Mouse (Mus musculus): Measurements from ENCODE around the gene H2-M10.6. TPM values are rescaled to one million over a fixed set of nuclear protein-coding genes. Genes with fewer than 3 reads are reported as not detected.
"Not testable (repeated sequence)": the region's sequence is repeated elsewhere in the genome, so short reads cannot be mapped to it uniquely, and the experiment has no call there.

H2-M10.6 gene
- not detected for total RNA-seq (2022)

DNA sequence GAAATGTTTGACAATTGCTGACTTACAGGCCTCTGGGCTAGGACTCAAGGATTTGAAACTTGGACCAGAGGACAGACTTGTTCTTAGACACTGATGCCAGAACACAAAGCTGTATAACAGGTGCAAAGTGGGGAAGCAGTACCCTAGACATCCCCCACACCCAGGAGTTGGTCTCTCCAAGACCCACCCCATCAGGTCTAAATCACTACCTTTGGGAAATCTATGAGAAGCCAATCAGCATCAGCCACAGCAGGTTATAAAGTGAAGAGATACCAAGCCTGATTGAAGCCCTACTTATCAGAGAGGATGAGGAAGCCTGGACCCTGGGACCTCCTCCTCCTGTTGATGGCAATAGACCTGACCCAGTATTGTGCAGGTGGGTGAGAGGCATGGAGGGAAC, at the start of gene H2-M10.6:
TSS of gene H2-M10.6 (plus strand) at position 301 of the 400 bp plus-strand sequence.
- DNase-seq, result no peak

DNA sequence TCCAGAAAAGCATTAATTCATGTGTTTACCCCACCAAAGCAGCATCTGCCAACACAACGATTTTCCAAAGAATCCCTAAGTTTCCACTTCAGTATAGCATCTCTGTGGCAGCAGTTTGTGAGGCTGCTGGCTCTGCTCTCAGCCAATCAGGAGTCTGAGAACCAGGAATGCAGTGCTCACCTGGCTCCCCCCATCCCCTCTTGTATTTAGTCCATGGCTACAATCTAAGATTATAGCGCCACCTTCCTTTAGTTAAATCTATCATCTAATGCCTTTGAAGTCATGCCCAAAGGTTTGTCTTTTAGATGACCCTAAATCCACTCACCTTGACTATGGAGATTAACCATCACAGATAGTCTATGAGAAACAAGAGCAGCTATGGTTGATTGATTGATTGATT, 48.2 kb upstream of the H2-M10.6 start:
- no peak for DNase-seq

DNA sequence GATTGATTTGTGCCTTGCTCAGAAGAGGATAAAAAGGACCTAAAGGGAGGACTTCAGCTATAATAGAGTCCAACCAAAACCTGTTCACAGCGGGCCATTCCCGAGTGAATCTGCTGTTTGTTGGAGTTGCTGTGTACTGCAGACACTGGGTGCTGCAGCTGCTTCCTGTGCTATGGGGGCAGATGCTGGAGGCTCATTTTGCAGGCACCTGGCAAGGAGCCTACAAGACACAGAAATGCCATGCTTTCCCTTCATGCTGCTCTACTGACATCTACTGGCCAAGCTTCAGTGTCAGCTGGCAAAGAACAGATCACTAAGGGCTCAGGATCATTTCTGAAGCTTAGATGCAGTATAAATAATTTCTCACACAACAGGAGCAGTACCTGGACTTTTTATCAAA, 47.7 kb upstream of the H2-M10.6 start:
- DNase-seq, result peak; percentile 6

DNA sequence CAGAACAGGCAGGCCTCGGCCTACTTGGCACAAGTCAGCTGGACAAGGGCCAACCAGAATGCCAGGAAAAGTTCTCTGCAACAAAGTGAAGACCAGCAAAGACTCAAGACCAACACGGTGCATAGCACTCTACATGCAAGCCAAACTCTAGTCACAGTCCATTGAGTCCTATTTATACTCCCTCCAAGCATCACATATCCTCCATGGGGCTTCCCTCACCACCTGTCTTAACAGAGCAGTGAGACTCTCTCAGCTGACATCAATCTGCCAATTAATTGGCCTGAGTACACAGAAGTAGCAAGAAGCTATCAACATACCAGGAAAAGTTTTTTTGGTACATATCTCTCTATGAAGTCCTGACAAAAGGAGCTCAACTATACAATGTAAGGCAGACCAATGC, 46.6 kb upstream of the H2-M10.6 start:
- DNase-seq, result not testable (repeated sequence)

DNA sequence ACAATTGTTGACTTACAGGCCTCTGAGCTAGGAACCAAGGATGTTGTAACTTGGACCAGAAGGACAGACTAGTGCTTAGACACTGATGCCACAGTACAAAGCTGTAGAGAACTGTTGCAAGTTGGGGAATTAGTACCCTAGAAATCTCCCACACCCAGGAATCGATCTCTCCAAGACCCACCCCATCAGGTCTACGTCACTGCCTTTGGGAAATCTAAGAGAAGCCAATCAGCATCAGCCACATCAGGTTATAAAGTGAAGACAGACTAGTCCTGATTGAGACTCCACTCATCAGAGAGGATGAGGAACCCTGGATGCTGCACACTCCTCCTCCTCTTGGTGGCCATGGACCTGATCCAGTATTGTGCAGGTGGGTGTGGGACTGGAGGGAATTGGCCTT, 39.4 kb upstream of the H2-M10.6 start, which contains the start of gene H2-M10.5:
TSS of gene H2-M10.5 (plus strand) at position 301 of the 400 bp plus-strand sequence.
- not testable (repeated sequence) for DNase-seq

DNA sequence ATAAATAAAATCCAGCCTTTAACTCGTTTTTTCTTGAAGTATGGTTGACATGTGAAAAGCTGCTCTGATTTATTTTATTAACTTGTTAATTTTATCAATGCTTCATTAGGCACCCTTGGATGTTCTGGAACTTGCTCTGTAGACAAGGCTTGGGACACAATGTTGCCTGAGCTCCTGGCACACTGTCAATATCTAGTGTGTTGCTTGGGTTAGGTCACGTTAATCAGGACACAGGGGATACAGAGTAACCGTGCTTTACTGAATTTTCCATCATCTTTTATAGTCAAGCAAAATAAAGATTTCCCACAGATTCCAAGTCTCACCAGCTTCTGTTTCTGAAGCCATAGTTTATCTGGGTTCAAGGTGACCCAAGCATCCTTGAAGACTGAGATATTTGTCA, 30.4 kb upstream of the H2-M10.6 start:
- DNase-seq, result no peak

DNA sequence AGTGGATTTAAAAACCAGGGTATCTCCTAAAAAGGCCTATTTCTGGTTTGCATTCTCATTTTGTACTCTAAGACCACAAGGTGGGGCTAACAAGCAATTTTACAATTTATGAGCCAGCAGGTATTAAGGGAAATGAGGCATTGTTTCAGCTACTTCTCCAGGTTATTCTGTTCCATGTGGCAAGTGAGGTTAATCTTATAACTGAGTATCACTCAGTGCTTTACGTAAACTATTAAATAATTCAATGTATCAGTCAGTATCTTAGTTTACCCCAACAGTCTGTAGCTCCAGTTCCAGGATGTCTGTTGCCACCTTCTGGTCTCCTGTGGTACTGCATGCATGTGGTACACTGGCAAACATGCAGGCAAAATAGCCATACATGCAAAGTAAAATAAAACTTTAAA, 25.5 kb upstream of the H2-M10.6 start:
- DNase-seq, result not testable (repeated sequence)

DNA sequence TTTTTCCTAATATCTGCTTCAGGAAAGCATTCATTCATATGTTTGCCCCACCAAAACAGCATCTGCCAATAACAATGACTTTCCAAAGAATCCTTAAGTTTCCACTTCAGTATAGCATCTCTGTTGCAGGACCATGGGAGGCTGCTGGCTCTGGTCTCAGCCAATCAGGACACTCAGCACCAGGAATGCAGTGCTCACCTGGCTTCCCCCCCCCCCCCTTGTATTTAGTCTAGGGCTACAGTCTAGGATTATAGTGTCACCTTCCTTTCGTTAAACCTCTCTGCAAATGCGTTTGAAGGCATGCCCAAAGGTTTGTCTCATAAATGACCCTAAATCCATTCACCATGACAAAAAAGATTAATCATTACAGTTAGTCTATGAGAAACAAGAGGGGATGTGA, 23.6 kb upstream of the H2-M10.6 start:
- DNase-seq, result no peak

DNA sequence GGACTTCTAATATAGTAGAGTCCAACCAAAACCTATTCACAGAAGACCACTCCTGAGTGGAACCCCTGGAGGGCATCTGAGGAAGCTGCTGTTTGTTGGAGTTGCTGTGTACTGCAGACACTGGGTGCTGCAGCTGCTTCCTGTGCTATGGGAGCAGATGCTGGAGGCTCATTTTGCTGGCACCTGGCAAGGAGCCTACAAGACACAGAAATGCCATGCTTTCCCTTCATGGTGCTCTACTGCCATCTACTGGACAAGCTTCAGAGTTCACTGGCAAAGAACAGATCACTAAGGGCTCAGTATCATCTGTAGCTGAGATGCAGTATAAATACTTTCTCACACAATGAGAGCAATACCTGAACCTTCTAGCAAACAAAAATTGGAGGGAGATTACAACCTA, 23.2 kb upstream of the H2-M10.6 start:
- peak; percentile 47 for DNase-seq

DNA sequence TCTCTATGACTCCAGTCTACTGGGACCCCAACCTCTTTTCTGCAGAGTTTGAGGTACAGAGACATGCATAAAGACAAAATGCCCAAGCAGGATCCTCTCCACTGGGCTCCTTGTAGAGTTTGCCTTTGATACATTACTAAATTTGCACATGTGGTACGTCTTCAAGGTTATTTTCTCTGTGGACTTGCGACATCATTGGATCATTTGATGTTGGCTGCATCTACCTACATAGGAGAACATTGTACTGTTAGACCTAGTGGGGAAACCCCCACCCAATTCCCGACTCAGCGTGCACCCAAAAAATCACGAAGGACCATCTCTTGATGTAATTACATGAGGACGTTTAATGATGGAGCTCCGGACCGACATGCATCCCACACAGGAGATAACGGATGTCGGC, 12.5 kb upstream of the H2-M10.6 start:
- DNase-seq, result no peak

DNA sequence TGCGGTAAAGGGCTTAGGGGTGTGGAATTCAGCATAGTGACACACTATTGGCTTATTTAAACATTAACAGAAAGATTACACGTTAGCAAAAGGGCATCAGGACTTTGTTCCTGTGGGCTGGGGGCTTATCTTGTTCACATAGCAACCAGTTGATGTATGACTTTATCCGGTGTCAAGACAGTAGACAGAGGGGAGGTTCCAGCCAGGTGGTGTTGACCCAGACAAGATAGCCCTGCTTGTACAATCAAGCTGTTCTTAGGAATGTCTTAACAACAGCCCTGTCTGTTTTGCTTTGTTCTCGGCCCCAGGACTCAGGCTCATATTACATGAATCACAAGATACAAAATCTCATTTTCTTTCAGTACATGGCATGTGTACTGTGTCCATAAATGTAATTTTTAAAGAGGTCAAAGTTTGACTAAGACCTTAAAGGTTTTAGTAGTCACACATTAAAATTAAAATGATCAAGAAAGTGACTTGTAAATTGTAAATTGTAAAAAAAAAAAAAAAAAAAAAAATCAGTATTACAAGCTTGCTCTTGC, 12.0 kb upstream of the H2-M10.6 start:
- not testable (repeated sequence) for DNase-seq

DNA sequence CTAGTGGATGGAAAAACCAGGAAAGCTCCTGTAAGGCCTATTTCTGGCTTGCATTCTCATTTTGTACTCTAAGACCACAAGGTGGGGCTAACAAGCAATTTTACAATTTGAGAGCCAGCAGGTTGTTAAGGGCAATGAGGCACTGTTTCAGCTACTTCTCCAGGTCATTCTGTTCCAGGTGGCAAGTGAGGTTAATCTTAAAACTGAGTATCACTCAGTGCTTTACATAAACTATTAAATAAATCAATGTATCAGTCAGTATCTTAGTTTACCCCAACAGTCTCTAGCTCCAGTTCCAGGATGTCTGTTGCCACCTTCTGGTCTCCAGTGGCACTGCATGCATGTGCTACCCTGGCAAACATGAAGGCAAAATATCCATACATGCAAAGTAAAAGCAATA, 12.0 kb downstream of the H2-M10.6 start:
- no peak for DNase-seq

DNA sequence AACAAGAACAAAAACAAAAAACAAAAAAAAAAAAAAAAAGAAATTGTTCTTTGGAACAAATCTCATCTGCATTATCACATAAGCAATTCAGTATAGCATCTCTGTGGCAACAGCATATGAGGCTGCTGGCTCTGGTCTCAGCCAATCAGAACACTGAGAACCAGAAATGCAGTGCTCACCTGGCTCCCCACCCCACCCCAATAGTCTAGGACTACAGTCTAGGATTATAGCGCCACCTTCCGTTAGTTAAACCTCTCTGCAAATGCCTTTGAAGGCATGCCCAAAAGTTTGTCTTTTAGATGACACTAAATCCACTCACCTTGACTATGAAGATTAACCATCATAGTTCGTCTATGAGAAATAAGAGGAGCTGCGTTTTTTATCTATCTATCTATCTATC, 13.6 kb downstream of the H2-M10.6 start:
- no peak for DNase-seq

DNA sequence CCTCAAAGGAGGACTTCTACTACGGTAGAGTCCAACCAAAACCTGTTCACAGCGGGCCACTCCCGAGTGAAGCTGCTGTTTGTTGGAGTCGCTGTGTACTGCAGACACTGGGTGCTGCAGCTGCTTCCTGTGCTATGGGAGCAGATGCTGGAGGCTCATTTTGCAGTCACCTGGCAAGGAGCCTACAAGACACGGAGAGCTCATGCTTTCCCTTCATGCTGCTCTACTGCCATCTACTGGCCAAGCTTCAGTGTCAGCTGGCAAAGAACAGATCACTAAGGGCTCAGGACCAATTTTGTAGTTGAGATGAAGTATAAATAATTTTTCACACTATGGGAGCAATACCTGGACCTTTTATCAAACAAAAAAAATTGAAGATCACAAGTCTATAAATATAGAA, 14.0 kb downstream of the H2-M10.6 start:
- peak; percentile 71 for DNase-seq

DNA sequence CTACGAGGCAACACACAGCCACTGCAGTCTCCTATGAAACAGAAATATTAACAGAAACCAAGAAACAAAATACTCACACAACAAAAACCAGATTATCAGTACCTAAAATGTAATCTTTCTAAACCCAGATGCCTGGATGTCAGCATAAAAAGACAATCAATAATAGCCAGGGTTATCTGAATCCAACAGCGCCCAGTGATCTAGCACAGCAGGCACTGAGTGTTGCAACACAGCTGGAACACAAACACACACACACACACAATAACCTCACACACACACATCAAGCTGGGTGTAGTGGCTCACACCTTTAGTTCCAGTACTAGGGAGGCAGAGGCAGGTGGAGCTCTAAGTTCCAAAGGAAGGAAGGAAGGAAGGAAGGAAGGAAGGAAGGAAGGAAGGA, 16.5 kb downstream of the H2-M10.6 start:
- DNase-seq, result no peak

DNA sequence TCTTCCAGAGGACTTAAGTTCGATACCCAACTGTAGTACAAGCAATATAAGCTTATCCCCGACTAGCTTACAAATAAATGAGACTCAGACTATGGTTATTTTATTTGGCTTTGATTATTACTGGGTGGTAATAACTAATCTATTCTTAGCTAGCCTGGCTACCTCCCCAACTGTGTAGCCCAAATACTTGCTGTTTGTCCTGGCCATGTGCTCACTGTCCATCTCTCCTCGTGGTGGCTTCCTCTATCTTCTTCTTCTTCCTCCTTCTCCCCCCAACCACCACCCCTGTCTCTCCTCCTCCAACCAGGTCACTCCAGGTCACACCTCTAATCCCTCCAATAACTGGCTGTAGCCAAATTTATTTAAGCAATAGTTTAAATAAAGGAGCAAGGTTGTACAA, 18.5 kb downstream of the H2-M10.6 start:
- no peak for DNase-seq

DNA sequence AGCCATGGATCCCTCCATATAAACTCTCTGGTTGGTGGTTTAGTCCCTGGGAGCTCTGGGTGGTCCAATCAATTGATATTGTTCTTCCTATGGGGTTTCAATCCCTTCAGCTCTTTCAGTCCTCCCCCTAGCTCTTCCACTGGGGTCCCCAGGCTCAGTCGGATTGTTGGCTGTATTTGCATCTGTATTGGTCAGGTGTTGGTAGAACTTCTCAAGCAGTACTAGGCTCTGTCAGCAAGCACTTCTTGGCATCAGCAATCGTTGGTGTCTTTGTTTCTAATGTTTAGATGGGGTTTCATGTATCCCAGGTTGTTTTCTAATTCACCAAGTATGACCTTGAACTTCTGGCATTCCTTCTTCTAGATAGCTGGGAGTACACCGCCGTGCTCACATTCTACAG, 20.7 kb downstream of the H2-M10.6 start:
- no peak for DNase-seq

DNA sequence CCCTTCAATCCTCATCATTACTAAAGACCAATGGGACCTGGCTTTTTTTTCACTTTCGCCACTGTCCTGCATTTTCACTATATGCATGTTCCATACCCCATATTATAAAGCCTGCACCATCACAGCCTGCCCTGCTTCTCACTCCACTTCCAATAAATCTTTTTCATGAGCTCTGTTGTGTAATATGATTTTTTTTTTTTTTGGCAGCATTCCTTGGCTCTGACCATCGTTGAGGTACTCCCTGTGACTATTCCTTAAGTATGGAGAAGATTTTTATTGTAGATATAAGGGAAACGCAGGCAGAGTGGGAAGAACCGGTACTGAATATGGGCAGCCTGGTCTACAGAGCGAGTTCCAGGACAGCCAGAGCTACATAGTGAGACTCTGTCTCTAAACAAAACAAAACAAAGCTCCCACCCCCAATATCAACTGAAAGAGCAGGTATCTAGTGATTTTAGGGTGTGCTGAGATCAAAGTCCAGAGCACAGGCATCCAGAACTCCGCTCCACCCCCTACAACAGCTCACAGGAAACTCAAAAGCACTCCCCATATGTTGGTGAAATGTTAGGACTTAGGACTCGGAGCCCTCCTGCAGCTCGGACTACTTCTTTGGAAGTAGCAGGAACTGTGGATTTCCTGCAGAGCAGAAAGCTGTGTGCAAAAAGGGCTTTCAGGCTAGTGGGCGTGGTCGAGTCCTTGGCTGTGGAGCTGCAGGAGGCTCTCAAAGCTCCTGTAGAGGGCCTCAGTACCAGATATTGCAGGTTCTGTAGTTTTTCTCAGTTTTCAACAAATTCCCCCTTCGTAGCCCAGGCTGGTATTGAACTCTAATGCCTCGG, 23.8 kb downstream of the H2-M10.6 start:
- DNase-seq, result peak; percentile 47

DNA sequence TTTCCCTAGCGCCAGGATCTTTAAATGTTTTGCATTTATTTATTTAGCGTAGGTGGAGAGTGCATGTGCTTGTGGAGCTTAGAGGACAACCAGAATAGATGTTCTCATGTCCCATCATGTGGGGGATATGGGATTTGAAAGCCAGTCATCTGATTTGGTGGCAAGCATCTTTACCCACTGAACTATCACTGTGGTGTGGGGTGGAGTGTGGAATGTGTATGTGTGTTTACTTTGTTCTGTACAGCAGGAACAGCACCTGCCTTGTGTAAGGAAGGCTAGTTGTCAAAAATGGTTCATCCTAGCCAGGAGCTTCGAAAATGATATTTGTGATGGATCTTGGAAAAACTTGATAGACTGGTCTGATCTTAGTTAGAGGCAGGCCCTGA, 24.4 kb downstream of the H2-M10.6 start:
- no peak for DNase-seq

DNA sequence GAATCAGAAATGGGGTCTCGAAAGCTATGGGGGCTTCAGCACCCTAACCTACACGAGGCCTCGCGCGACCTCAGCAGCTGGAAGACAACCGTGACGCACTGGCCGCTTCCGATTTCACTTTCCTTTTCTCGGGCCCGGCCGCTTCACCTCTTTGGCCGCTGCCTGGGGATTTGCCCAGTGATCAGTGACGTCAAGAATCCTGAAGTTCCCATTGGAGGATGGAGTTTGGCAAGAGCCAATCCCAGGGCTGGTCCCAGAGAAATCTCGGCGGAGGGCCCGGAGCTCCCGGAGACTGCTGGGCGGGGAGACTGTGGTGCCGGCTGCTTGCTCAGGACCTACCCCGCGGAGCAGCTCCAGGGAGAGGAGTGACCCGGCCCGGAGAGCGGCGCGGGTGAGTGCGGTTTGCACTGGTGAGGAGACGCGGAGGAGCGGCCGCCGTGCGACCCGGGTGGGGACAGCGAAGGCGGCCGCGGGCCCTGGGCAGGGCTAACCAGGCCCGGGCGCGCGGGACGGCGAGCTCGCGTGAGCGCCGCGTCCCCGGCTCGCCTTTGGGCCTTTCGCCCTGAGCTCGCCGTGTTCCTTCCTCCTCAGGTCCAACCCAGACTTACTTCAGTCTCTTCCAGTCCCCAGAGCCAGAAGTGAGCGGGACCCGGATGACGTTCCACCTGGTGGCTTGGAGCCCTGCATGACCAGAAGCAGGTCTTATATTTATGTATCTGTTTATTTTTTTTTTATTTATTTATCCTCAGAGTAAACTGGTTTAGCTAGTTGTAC, 25.1 kb downstream of the H2-M10.6 start, which contains the start of gene Trim26:
TSS of gene Trim26 (plus strand) at position 261 of the 774 bp plus-strand sequence.
- DNase-seq, result peak; percentile 98

DNA sequence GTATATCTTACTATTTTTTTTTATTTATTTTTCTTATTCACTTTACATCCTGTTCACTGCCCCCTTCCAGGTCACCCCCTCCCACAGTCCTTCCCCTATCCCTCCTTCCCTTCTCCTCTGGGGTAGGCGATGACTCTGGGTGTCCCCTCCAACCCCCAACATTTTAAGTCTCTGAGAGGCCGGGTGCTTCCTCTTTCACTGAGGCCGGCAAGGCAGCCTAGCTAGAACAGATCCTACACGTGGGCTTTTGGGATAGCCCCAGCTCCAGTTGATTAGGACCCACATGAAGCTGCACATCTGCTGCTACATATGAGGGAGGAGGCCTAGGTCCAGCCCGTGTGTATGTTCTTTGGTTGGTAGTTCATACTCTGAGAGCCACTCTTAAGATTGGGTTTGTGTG, 27.0 kb downstream of the H2-M10.6 start:
- DNase-seq, result no peak

DNA sequence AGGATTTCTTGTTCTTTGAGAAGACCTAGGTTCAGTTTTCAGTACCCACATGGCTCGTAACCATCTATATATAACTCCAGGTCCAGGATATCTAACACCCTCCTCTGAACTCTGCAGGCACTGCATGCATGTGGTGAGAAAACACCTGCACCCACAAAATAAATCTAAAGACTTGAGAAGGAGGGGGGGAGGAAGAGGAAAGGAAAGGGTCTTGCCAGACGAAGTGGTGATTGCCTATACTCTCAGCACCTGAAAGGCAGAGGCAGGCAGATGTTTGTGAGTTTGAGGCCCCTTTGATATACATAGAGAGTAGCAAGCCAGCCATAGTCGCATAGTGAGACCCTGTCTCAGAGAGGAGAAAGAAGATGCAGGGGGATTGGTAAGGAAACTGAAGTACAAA, 28.0 kb downstream of the H2-M10.6 start:
- no peak for DNase-seq

DNA sequence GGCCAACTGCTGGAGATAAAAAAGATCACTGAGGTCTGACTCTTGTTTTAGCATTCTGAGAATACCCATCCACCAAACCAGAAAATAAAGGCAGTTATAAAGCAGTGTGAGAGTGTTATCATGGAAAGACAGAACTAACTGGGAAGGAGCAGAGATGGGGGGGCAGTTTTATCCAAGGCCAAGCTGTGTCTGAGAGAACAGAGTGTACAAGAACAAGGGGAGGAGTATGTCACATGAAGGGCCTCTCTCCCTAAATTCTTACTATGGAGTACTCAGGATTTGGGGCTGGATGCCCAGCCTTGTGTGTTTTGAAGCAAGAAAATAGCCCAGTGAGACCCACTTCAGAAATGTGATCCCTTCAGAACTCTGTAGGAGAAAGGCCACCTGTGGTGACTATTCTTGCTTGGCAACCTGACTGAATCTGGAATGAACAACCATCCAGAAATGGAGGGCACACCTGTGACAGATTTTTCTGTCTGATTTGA, 29.0 kb downstream of the H2-M10.6 start:
- DNase-seq, result no peak

All from adrenal gland, adult 8-10 months (tissue).